Mouse (Mus musculus) spleen, postnatal 36 days (tissue): ENCODE measurements at regions not wholly inside any gene's neighbourhood (a gene's known extent, or its start where the extent isn't known, plus 50 kb on each side); places are given as distances from the start of the nearest gene placed in this dataset.
"Not testable (repeated sequence)": the region's sequence is repeated elsewhere in the genome, so short reads cannot be mapped to it uniquely, and the experiment has no call there.

Experiments
- DNase-seq, 2 experiments: peaks; one replicate each; pipeline ENCODE4 v3.0.0; 2022; ENCODE audit warnings: low spot score in 2 of 2, mixed read lengths in 1 of 2

- DNase-seq, result no peak
These were observed 52.3 kb upstream of the Gpd2 start for GRCm38 (mm10) chr2:57185151-57185550.

- not testable (repeated sequence) for DNase-seq
These were observed 54.3 kb upstream of the Gpd2 start for GRCm38 (mm10) chr2:57183108-57183507.

- peak; percentile 89 to 91 for DNase-seq
These were observed 55.5 kb upstream of the Gpd2 start for GRCm38 (mm10) chr2:57181692-57182541.

- no peak for DNase-seq
These were observed 56.1 kb upstream of the Gpd2 start for GRCm38 (mm10) chr2:57181350-57181691.

- no peak for DNase-seq
These were observed 54.3 kb upstream of the Nr4a2 start for GRCm38 (mm10) chr2:57178056-57178455.

- no peak for DNase-seq
These were observed 52.7 kb upstream of the Nr4a2 start for GRCm38 (mm10) chr2:57176547-57176946.

- no peak for DNase-seq
These were observed 51.4 kb upstream of the Nr4a2 start for GRCm38 (mm10) chr2:57175219-57175618.
